Mouse (Mus musculus) cerebellum, adult 2 months (tissue): ENCODE data around the gene Srpr.

Source experiments
- CTCF ChIP-seq: fragments of 200-500 bp; IDR thresholded peaks from 2 replicates; pipeline ENCODE4 v1.5.1; 2011; ENCODE audit warnings: low read depth, mild to moderate bottlenecking, control low read depth, low read length, moderate library complexity, borderline replicate concordance; ENCODE audit not compliant: insufficient read depth
- POLR2A ChIP-seq: fragments of 200-500 bp; IDR thresholded peaks from 2 replicates; pipeline ENCODE4 v1.6.1; 2011; ENCODE audit warnings: low read length, control low read depth, borderline replicate concordance; ENCODE audit not compliant: insufficient read depth

- TF ChIP-seq CTCF (no peak), POLR2A (no peak)
Observed at GRCm38 (mm10) chr9:35183359-35183758, 16.6 kb upstream of the Srpr start.
